Mouse (Mus musculus) ES-Bruce4 (cell line): ENCODE measurements around the gene Trim39.

ENCODE experiments used
- CTCF ChIP-seq: IDR thresholded peaks from one replicate; pipeline ENCODE4 v1.8.1; 2011; ENCODE audit warnings: low read depth, low read length
- EP300 ChIP-seq: IDR thresholded peaks from 2 replicates; pipeline ENCODE4 v1.6.1; 2011; ENCODE audit warnings: low read depth, low read length; ENCODE audit not compliant: insufficient read depth
- POLR2A ChIP-seq: IDR thresholded peaks from one replicate; pipeline ENCODE4 v1.8.1; 2011; ENCODE audit warnings: low read length; ENCODE audit not compliant: insufficient read depth

- TF ChIP-seq EP300, result no peak
- no peak for TF ChIP-seq POLR2A
- TF ChIP-seq CTCF, result no peak
Observed at GRCm38 (mm10) chr17:36281521-36282245, 9.6 kb upstream of the Trim39 start.
